Mouse (Mus musculus): ENCODE results near the gene Tspan18. TPM values are rescaled to one million over a fixed set of nuclear protein-coding genes. Genes with fewer than 3 reads are reported as not detected.

Gene Tspan18
- total and polyA plus RNA-seq, 3 experiments = 0.38 TPM; not detected in 2

DNA sequence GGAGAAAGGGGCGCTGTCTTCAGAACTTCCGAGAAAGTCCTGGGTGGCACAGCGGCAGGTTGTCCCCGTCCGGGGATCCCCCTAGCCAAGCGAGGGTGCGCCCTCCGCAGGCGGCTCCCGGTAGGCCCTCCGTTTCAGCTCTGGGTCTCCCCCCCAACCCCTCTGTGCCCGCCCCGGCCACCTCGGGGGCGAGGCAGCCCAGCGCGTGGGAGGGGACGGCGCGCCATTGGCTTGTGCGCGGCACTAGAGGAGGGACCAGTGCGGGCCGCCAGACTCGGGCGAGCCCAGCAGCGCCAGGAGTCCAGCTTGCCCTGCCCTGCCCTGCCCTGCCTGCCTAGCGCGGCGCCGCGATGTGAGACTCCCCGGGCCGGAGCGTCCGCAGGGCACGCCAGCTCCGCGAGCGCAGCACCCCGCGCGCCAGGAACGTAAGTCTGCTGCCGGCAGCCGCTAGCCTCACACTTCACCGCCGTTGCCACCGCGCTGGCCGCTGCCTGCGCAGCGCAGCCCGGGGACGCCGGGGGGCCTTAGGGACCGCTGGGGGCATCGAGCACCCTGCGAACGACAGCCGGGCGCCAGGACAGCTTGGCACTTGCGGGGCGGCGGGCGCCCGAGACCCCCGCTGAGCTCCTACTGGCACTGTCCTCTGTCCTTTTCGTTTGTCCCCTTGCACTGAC lies 146.8 kb downstream of the Tspan18 start, which contains the start of gene Trp53i11:
Gene Trp53i11 (plus strand): TSS at position 226 of the 674 bp plus-strand sequence.
- no peak for DNase-seq (ENCODE audit: extremely low read depth)
- Histone ChIP-seq H3K9ac (ENCODE audit: insufficient read depth, low read depth) (peak within 1 kb of the TSS; percentile 66), H3K79me2 (replicated peaks; ENCODE audit: control insufficient read depth, extremely low read depth, insufficient read depth, poor library complexity, severe bottlenecking) (no peaks in the 10 kb centered on the region), H3K9me3 (replicated peaks; ENCODE audit: low read length) (no peaks in the 10 kb centered on the region), H3K27me3 (replicated peaks) (peaks cover 94% of the 10 kb centered on the region), H3K4me1 (ENCODE audit: control insufficient read depth in 1 of 2, insufficient read depth in 2 of 2) (peaks cover 33 to 41% of the 10 kb centered on the region in 2 experiments), H3K4me2 (ENCODE audit: insufficient read depth, low read depth, poor library complexity, severe bottlenecking) (peak within 1 kb of the TSS; percentile 42), H3K36me3 (replicated peaks in 1 of 2; ENCODE audit: control insufficient read depth in 1 of 2, insufficient read depth in 1 of 2, low read length in 1 of 2) (no peaks in the 10 kb centered on the region), H3K27ac (ENCODE audit: insufficient read depth, low read depth) (peak within 1 kb of the TSS; percentile 19), H3K4me3 (replicated peaks in 1 of 3; ENCODE audit: low read depth in 2 of 3, low read length in 2 of 3, poor library complexity in 1 of 3) (peak within 1 kb of the TSS; percentile 4 to 81 (median 61))
- in situ Hi-C loops (cut with MboI; ENCODE audit: low pct_ligation_motif_present, low pct_unique_long_range_greater_than_20kb, low sequenced_read_pairs) (loop anchor here (10.0 kb wide), 1 partner anchor 283 kb away; no protein-coding TSS in a partner anchor), dilution Hi-C loops (cut with MboI; ENCODE audit: extremely low pct_ligation_motif_present, extremely low pct_unique_long_range_greater_than_20kb, low sequenced_read_pairs) (no loop called here)
- TF ChIP-seq CHD2 (IDR thresholded peaks at IDR 0.05; ENCODE audit: low read length) = no peak
- no peak for TF ChIP-seq ZNF384 (IDR thresholded peaks at IDR 0.05; ENCODE audit: low read depth, low read length)
- peak; percentile 23 for TF ChIP-seq RAD21 (IDR thresholded peaks at IDR 0.05; ENCODE audit: low read depth, low read length)
- TF ChIP-seq UBTF (IDR thresholded peaks at IDR 0.05; ENCODE audit: low read depth, low read length) = 0 out of 2 replicates have a peak, but pooled peaks have one; percentile 40
- TF ChIP-seq NRF1 (IDR thresholded peaks at IDR 0.05; ENCODE audit: low read depth, low read length) = no peak
- no peak for TF ChIP-seq PAX5 (IDR thresholded peaks at IDR 0.05; ENCODE audit: low read length)
- no peak for TF ChIP-seq JUN (IDR thresholded peaks at IDR 0.05; ENCODE audit: insufficient read depth, low read depth, low read length)
- TF ChIP-seq HCFC1 (IDR thresholded peaks at IDR 0.05; ENCODE audit: low read depth, low read length) = no peak; the same call in 1 of the 2 replicates
- TF ChIP-seq ZMIZ1 (IDR thresholded peaks at IDR 0.05; ENCODE audit: low read depth, low read length) = peak; percentile 23; the same call in 1 of the 2 replicates
- peak; percentile 78 for TF ChIP-seq MAZ (IDR thresholded peaks at IDR 0.05; ENCODE audit: low read depth, low read length)
- no peak for TF ChIP-seq TCF12 (IDR thresholded peaks at IDR 0.05; ENCODE audit: low read depth, low read length)
- TF ChIP-seq MXI1 (IDR thresholded peaks at IDR 0.05; ENCODE audit: low read depth, low read length) = no peak
- peak; percentile 70 for TF ChIP-seq SIN3A (IDR thresholded peaks at IDR 0.05; ENCODE audit: low read length)
- TF ChIP-seq KAT2A (IDR thresholded peaks at IDR 0.05; ENCODE audit: insufficient replicate concordance, low read length) = no peak
- TF ChIP-seq ETS1 (conservative IDR thresholded peaks at IDR 0.05; ENCODE audit: low read depth, low read length) = no peak
- 0 out of 2 replicates have a peak, but pooled peaks have one; percentile 5 for TF ChIP-seq BHLHE40 (IDR thresholded peaks at IDR 0.05; ENCODE audit: low read depth, low read length)
- peak; percentile 37; the same call in 1 of the 2 replicates for TF ChIP-seq ELF1 (IDR thresholded peaks at IDR 0.05; ENCODE audit: low read depth, low read length)
- TF ChIP-seq CTCF (conservative IDR thresholded peaks at IDR 0.05 in 1 of 2, IDR thresholded peaks at IDR 0.05 in 1 of 2; ENCODE audit: low read depth in 2 of 2, low read length in 2 of 2) = peak in 1 of 2 experiments; percentile 66; a peak in 2 of 4 replicates
- peak; percentile 73 for TF ChIP-seq IRF4 (IDR thresholded peaks at IDR 0.05; ENCODE audit: low read depth, low read length)
- TF ChIP-seq SMC3 (IDR thresholded peaks at IDR 0.05; ENCODE audit: low read depth, low read length) = peak; percentile 44; the same call in 1 of the 2 replicates
- TF ChIP-seq MEF2A (IDR thresholded peaks at IDR 0.05; ENCODE audit: borderline replicate concordance, low read depth, low read length) = peak; percentile 55; the same call in 1 of the 2 replicates
- peak; percentile 26; the same call in 1 of the 2 replicates for TF ChIP-seq MAX (IDR thresholded peaks at IDR 0.05; ENCODE audit: low read length)
- TF ChIP-seq USF1 (IDR thresholded peaks at IDR 0.05; ENCODE audit: low read depth, low read length) = no peak

All from CH12.LX (cell line).